Comparison of ENCODE assay signal across 8 mouse cellular contexts in the genomic region with DNA sequence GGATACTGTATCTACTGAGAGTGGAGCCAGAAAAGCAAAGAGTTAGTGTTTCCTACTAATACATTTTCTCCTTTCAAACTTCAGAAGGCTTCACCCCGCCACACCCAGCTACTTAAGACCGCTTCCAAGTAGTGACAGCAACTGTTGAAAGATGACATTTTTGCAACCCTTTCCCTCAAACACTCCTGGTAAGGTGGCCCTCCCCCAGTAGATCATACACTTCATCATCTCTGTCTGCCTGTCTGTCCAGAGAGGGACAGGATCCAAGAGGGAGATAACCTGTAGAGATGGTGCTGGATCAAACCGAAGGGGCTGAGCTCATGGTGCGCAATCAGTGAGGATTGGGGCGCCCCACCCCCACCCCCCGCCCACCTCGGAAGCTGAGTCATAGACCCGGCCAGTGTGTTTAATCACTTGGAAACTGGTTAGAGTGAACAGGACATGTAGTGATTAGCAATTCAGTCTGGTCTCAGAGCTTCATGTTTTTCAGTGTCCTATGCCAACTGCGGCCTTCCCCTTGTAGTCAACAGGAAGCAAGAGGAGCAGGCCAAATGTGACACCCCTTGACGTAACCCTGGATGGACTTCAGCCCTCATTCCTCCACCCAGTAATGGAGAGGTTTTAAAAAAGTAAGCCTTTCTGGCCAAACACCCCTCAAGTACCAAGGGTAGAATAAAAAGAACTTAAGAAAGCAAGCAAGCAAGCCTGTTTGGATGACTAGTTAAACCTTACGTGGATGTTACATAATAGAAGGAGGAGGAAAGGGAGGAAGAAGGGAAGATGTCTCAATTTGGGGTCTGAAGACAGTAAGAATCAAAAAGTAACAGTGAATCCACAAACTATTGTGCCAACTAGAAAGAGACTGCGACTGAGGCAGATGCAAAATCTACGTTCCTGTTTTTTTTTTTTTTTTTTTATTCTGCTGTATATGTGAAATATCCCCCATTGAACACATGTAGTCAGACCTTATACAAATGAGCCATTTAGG.
A peak's percentile ranks its signal among the peaks of the same experiment; 100 is the strongest.
DNase-seq lines count a peak whose midpoint lies in the region; ATAC-seq lines count a peak whose summit lies in the region.

No protein-coding gene starts in this region.

- no peak overlapping the region for H3K9ac ChIP-seq in heart, embryonic 13.5 days

- peak; percentile 6 to 13 for DNase-seq in kidney, postnatal 36 days
- no peak for DNase-seq in kidney, postnatal 25 days
- peak; percentile 27 for DNase-seq in ZHBTc4 (ENCODE audit: low read depth, low spot score)
- DNase-seq in left cerebral cortex, postnatal 10 days (ENCODE audit: extremely low spot score in 1 of 2, low spot score in 2 of 2) = no peak
- DNase-seq in left cerebral cortex, adult 8-10 months (ENCODE audit: low spot score in 2 of 2) = no peak

- H3K4me2 ChIP-seq in heart, embryonic 13.5 days = peak overlapping the region; percentile 64

- no peak overlapping the region for H3K4me3 ChIP-seq in heart, embryonic 13.5 days

- no peak; the same call in 1 of the 2 replicates for ATAC-seq in heart, embryonic 13.5 days (ENCODE audit: extremely low read depth, insufficient number of reproducible peaks, low FRiP score, low TSS enrichment)
- peak; percentile 83 for ATAC-seq in megakaryocyte progenitor cell, adult 5-6 weeks (replicated peaks; ENCODE audit: poor library complexity)
- no peak for ATAC-seq in erythroid progenitor cell, adult 5-6 weeks (replicated peaks; ENCODE audit: low FRiP score, poor library complexity, severe bottlenecking)

- H3K27me3 ChIP-seq in heart, embryonic 13.5 days (replicated peaks) = 0 out of 2 replicates have a peak, but pooled peaks cover 3% of the 10 kb centered on the region

- no peaks in the 10 kb centered on the region for H3K36me3 ChIP-seq in heart, embryonic 13.5 days

- H3K9me3 ChIP-seq in heart, embryonic 13.5 days = no peaks in the 10 kb centered on the region

- intact Hi-C loops in left cerebral cortex, postnatal 10 days (cut with DNase I) = loop anchor here (10.0 kb wide), 2 partner anchors 242 to 708 kb away; no protein-coding TSS in a partner anchor

- H3K27ac ChIP-seq in heart, embryonic 13.5 days (replicated peaks) = peak overlapping the region; percentile 42; the same call in 1 of the 2 replicates

- peaks cover 16% of the 10 kb centered on the region for H3K4me1 ChIP-seq in heart, embryonic 13.5 days

- WGBS in heart, embryonic 13.5 days = 58% methylated on average over 13 of the region's 13 CpGs

Comparison
In these comparisons a context has a peak if more than half of its experiments do, and no peak if none do; other contexts are left out.
1. DNase-seq: peak in kidney, postnatal 36 days (2 of 2) and ZHBTc4 (single experiment); none in kidney, postnatal 25 days (0 of 2), left cerebral cortex, postnatal 10 days (0 of 2) and left cerebral cortex, adult 8-10 months (0 of 2).